Mouse (Mus musculus) CH12.LX (cell line): ENCODE data around the gene Cd101.

Source experiments
- BHLHE40 ChIP-seq: IDR thresholded peaks from 2 replicates; pipeline ENCODE4 v1.6.1; 2011; ENCODE audit warnings: mild to moderate bottlenecking, low read depth, low read length, improper control_type of control experiment
- CHD2 ChIP-seq: IDR thresholded peaks from 2 replicates; pipeline ENCODE4 v1.6.1; 2011; ENCODE audit warnings: low read length, improper control_type of control experiment
- CTCF ChIP-seq, 2 experiments: IDR thresholded peaks in 1 of 2; conservative IDR thresholded peaks in 1 of 2; 2 replicates each; pipeline ENCODE4 v1.5.1; 2011 to 2012; ENCODE audit warnings: low read depth in 2 of 2, low read length in 2 of 2, improper control_type of control experiment in 1 of 2, inconsistent platforms in 1 of 2, mild to moderate bottlenecking in 1 of 2, moderate library complexity in 1 of 2
- E2F4 ChIP-seq: IDR thresholded peaks from 2 replicates; pipeline ENCODE4 v1.6.1; 2011; ENCODE audit warnings: low read depth, low read length, improper control_type of control experiment; ENCODE audit not compliant: insufficient replicate concordance
- ELF1 ChIP-seq: IDR thresholded peaks from 2 replicates; pipeline ENCODE4 v1.6.1; 2014; ENCODE audit warnings: low read depth, mild to moderate bottlenecking, inconsistent platforms, low read length, improper control_type of control experiment
- EP300 ChIP-seq: IDR thresholded peaks from 2 replicates; pipeline ENCODE4 v1.6.1; 2011; ENCODE audit warnings: low read length, improper control_type of control experiment
- MEF2A ChIP-seq: IDR thresholded peaks from 2 replicates; pipeline ENCODE4 v1.6.1; 2014; ENCODE audit warnings: low read depth, mild to moderate bottlenecking, inconsistent platforms, low read length, improper control_type of control experiment, borderline replicate concordance
- POLR2A ChIP-seq: IDR thresholded peaks from 2 replicates; pipeline ENCODE4 v1.6.1; 2011; ENCODE audit warnings: low read depth, mild to moderate bottlenecking, improper control_type of control experiment, low read length
- TCF12 ChIP-seq: IDR thresholded peaks from 2 replicates; pipeline ENCODE4 v1.6.1; 2014; ENCODE audit warnings: low read depth, mild to moderate bottlenecking, inconsistent platforms, low read length, improper control_type of control experiment
- ZNF384 ChIP-seq: IDR thresholded peaks from 2 replicates; pipeline ENCODE4 v1.6.1; 2012; ENCODE audit warnings: low read depth, low read length, improper control_type of control experiment, inconsistent platforms

- TF ChIP-seq E2F4 (no peak), EP300 (no peak), CTCF (conservative IDR thresholded peaks at IDR 0.05 in 1 of 2, IDR thresholded peaks at IDR 0.05 in 1 of 2; ENCODE audit: low read depth in 2 of 2, low read length in 2 of 2) (no peak), MEF2A (no peak), POLR2A (no peak), TCF12 (no peak), ELF1 (no peak), ZNF384 (no peak), CHD2 (no peak), BHLHE40 (no peak)
Observed at GRCm38 (mm10) chr3:101077710-101078100, 48.3 kb upstream of the Cd101 start.
